Mouse (Mus musculus) forebrain, embryonic 14.5 days (tissue): ENCODE data around the gene Zdhhc17. TPM values are rescaled to one million over a fixed set of nuclear protein-coding genes. Genes with fewer than 3 reads are reported as not detected.

Source experiments
- ATAC-seq: fragments of 200-750 bp; cut with Nextera tagmentation; 2 replicates; pipeline ENCODE4 v1.8.0; 2017; ENCODE audit warnings: mild to moderate bottlenecking, moderate library complexity
- DNase-seq: peaks from one replicate; pipeline ENCODE4 v3.0.0-alpha.2; 2015; ENCODE audit warnings: low spot score
- H3K27ac ChIP-seq: fragments of 300-500 bp; sonication (generic); 2 replicates; pipeline ENCODE4 v1.5.1; 2014; ENCODE audit warnings: low read depth, mild to moderate bottlenecking, control low read depth, low read length, moderate library complexity
- H3K27me3 ChIP-seq: fragments of 300-500 bp; sonication (generic); replicated peaks from 2 replicates; pipeline ENCODE4 v1.6.1; 2014; ENCODE audit warnings: low read length, control low read depth, mixed read lengths; ENCODE audit not compliant: control insufficient read depth, insufficient read depth
- H3K36me3 ChIP-seq: fragments of 300-500 bp; sonication (generic); 2 replicates; pipeline ENCODE4 v1.6.1; 2014; ENCODE audit warnings: low read length, control low read depth; ENCODE audit not compliant: control insufficient read depth, insufficient read depth
- H3K4me1 ChIP-seq: fragments of 300-500 bp; sonication (generic); 2 replicates; pipeline ENCODE4 v1.6.1; 2014; ENCODE audit warnings: antibody characterized with exemption, low read length, control low read depth; ENCODE audit not compliant: control insufficient read depth, insufficient read depth
- H3K4me2 ChIP-seq: fragments of 300-500 bp; sonication (generic); 2 replicates; pipeline ENCODE4 v1.6.1; 2014; ENCODE audit warnings: mild to moderate bottlenecking, control low read depth, low read length
- H3K4me3 ChIP-seq: fragments of 300-500 bp; sonication (generic); 2 replicates; pipeline ENCODE4 v1.5.1; 2014; ENCODE audit warnings: low read depth, low read length, control low read depth
- H3K9ac ChIP-seq: fragments of 300-500 bp; sonication (generic); 2 replicates; pipeline ENCODE4 v1.6.1; 2014; ENCODE audit warnings: mild to moderate bottlenecking, low read length, control low read depth, moderate library complexity
- H3K9me3 ChIP-seq: fragments of 300-500 bp; sonication (generic); replicated peaks from 2 replicates; pipeline ENCODE4 v1.6.1; 2016; ENCODE audit warnings: low read length, control low read depth, mixed read lengths; ENCODE audit not compliant: control insufficient read depth
- WGBS: fragments of 180-500 bp; shearing (Covaris S2); extraction: QIAGEN DNeasy Blood & Tissue Kit; methylation state at CpG from one replicate; pipeline ENCODE4 v1.1.7; 2014; 5-methylcytosine and 5-hydroxymethylcytosine counted together
- polyA plus RNA-seq: library from polyadenylated mRNA; unstranded; fragments of >200 nt; fragmentation: Nextera tagmentation; extraction: Ambion mirVana; gene quantifications from 2 replicates; pipeline ENCODE4 v1.2.1, GENCODE M21; 2014

The Zdhhc17 gene
- polyA plus RNA-seq, 1 experiment from 2014 or later = 54.2 TPM

DNA sequence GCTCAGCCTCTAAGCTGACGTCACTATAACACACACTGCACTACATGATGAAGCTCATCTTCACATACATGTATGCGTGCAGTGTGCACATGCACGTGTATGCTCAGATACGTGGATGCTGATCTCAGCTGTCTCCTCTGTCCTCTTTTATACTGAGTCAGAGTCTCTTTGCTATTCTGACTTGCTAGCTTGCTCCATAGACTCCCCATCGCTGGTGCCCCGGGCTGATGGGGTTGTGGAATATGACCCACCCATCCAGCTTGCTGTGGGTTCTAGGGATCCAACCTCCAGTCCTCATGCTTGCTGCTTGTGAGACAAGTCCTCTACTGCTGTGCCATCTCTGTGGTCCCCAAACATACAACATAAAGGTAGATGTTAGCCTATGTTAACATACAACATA, 51.1 kb downstream of the Zdhhc17 start:
- no peak overlapping the region for H3K4me2 ChIP-seq
- H3K36me3 ChIP-seq = peaks cover 41% of the 10 kb centered on the region
- H3K9ac ChIP-seq = no peak overlapping the region
- ATAC-seq = no peak
- DNase-seq = no peak
- no peak overlapping the region for H3K27ac ChIP-seq
- WGBS = 93% methylated on average over 6 of the region's 6 CpGs
- H3K4me3 ChIP-seq = no peak overlapping the region
- H3K27me3 ChIP-seq = no peaks in the 10 kb centered on the region
- H3K9me3 ChIP-seq = no peaks in the 10 kb centered on the region
- H3K4me1 ChIP-seq = no peaks in the 10 kb centered on the region

GRCm38 (mm10) chr10:110952937-110953451, 56.9 kb downstream of the Zdhhc17 start:
- WGBS = 80% methylated on average over 9 of the region's 9 CpGs
- no peak overlapping the region for H3K9ac ChIP-seq
- peaks cover 32% of the 10 kb centered on the region for H3K36me3 ChIP-seq
- ATAC-seq (no peak; the same call in 1 of the 2 replicates), DNase-seq (peak; percentile 50)
- no peaks in the 10 kb centered on the region for H3K9me3 ChIP-seq
- no peak overlapping the region for H3K4me3 ChIP-seq
- no peaks in the 10 kb centered on the region for H3K27me3 ChIP-seq
- H3K4me2 ChIP-seq = no peak overlapping the region
- no peaks in the 10 kb centered on the region for H3K4me1 ChIP-seq
- 0 out of 2 replicates have a peak overlapping the region, but pooled peaks have one; percentile 5 for H3K27ac ChIP-seq

- ATAC-seq = no peak
- no peaks in the 10 kb centered on the region for H3K4me1 ChIP-seq
- H3K36me3 ChIP-seq = peaks cover 36% of the 10 kb centered on the region
- no peak overlapping the region for H3K4me3 ChIP-seq
- H3K27ac ChIP-seq = no peak overlapping the region
- 78% methylated on average over 8 of the region's 8 CpGs for WGBS
- H3K27me3 ChIP-seq = no peaks in the 10 kb centered on the region
- DNase-seq = no peak
- H3K9me3 ChIP-seq = no peaks in the 10 kb centered on the region
- H3K9ac ChIP-seq = no peak overlapping the region
- H3K4me2 ChIP-seq = no peak overlapping the region
Observed at GRCm38 (mm10) chr10:110952271-110952670, 57.7 kb downstream of the Zdhhc17 start.

DNA sequence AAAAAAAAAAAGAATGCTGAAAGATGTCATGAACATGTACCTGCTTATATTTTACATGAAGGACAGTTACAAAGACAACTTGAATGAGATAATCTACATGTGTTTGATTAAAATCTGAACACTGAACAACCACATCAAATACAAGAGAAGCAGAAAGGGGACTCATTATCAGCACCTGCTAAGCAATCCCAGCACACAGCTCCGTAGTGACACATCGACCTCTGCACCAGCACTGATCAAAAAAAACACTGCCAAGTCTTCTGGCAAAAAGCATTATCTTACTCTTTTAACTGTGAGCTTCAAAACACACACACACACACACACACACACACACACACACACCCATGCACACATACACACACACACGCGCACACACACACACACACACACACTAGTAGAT, 58.2 kb downstream of the Zdhhc17 start:
- no peak overlapping the region for H3K4me2 ChIP-seq
- H3K27me3 ChIP-seq = no peaks in the 10 kb centered on the region
- DNase-seq = no peak
- H3K36me3 ChIP-seq = peaks cover 41% of the 10 kb centered on the region
- no peak overlapping the region for H3K9ac ChIP-seq
- H3K9me3 ChIP-seq = no peaks in the 10 kb centered on the region
- WGBS = 88% methylated on average over 4 of the region's 4 CpGs
- no peak overlapping the region for H3K27ac ChIP-seq
- H3K4me3 ChIP-seq = no peak overlapping the region
- ATAC-seq = no peak
- no peaks in the 10 kb centered on the region for H3K4me1 ChIP-seq

GRCm38 (mm10) chr10:110951112-110951511, 58.8 kb downstream of the Zdhhc17 start:
- no peak overlapping the region for H3K9ac ChIP-seq
- no peak overlapping the region for H3K4me2 ChIP-seq
- H3K36me3 ChIP-seq = peaks cover 43% of the 10 kb centered on the region
- DNase-seq (no peak), ATAC-seq (no peak)
- H3K27ac ChIP-seq = no peak overlapping the region
- no peak overlapping the region for H3K4me3 ChIP-seq
- WGBS = 91% methylated on average over 1 of the region's 1 CpGs
- H3K4me1 ChIP-seq = no peaks in the 10 kb centered on the region
- no peaks in the 10 kb centered on the region for H3K9me3 ChIP-seq
- no peaks in the 10 kb centered on the region for H3K27me3 ChIP-seq

DNA sequence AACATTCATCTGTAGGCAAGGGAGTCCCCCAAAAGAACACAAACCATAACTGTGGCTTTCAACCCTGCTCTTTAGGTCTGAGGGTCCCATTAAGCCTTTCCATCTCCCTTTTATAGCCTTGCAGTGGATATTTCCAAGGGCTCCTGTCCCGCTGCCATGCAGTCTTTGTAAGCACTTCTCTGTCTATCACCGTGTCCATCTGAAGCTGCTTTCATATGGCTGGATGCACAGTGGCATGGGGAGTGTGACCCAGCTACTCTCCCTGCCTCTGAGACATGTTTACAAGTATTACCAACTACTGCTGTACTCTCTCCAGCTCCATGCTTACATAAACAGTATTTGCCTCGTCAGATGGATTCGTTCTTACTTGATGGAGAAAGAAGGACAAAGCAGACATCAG, 62.4 kb downstream of the Zdhhc17 start:
- no peak overlapping the region for H3K4me3 ChIP-seq
- H3K36me3 ChIP-seq = peaks cover 57% of the 10 kb centered on the region
- no peaks in the 10 kb centered on the region for H3K27me3 ChIP-seq
- no peaks in the 10 kb centered on the region for H3K4me1 ChIP-seq
- ATAC-seq (no peak), DNase-seq (no peak)
- 81% methylated on average over 4 of the region's 4 CpGs for WGBS
- no peaks in the 10 kb centered on the region for H3K9me3 ChIP-seq
- H3K27ac ChIP-seq = no peak overlapping the region
- H3K4me2 ChIP-seq = no peak overlapping the region
- H3K9ac ChIP-seq = no peak overlapping the region

- Histone ChIP-seq H3K9ac (no peak overlapping the region), H3K36me3 (peaks cover 66% of the 10 kb centered on the region), H3K27me3 (no peaks in the 10 kb centered on the region), H3K4me1 (no peaks in the 10 kb centered on the region), H3K27ac (no peak overlapping the region), H3K9me3 (no peaks in the 10 kb centered on the region), H3K4me3 (no peak overlapping the region), H3K4me2 (no peak overlapping the region)
- DNase-seq = no peak
- WGBS = 93% methylated on average over 12 of the region's 12 CpGs
- no peak for ATAC-seq
Observed at GRCm38 (mm10) chr10:110945966-110946365, 64.0 kb downstream of the Zdhhc17 start.

- Histone ChIP-seq H3K27ac (no peak overlapping the region), H3K27me3 (no peaks in the 10 kb centered on the region), H3K9ac (no peak overlapping the region), H3K4me2 (no peak overlapping the region), H3K36me3 (peaks cover 67% of the 10 kb centered on the region), H3K4me3 (no peak overlapping the region), H3K4me1 (no peaks in the 10 kb centered on the region), H3K9me3 (no peaks in the 10 kb centered on the region)
- no peak for ATAC-seq
- no peak for DNase-seq
- WGBS = 92% methylated on average over 11 of the region's 11 CpGs
Observed at GRCm38 (mm10) chr10:110944175-110944574, 65.8 kb downstream of the Zdhhc17 start.

DNA sequence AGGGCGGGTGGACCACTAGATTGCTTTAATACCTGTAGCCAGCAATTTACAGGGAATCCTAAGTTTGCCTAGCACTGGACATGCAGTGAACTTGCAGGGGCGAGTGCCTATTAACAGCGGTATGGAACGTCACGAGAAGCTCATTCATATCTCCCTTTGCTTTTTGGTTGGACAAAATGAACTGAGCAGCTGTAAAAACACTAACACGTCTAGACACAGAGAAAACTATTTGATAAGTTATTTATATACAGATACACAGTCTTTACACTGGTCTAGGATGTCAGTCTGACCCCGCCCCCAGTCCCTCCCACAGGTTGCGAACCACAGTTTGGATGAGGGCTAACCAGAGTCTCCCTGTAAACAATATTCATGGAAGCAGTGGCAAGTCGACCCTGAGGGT, 67.1 kb downstream of the Zdhhc17 start:
- ATAC-seq (no peak), DNase-seq (no peak)
- Histone ChIP-seq H3K4me2 (no peak overlapping the region), H3K27me3 (no peaks in the 10 kb centered on the region), H3K9me3 (no peaks in the 10 kb centered on the region), H3K27ac (no peak overlapping the region), H3K4me1 (no peaks in the 10 kb centered on the region), H3K9ac (no peak overlapping the region), H3K36me3 (peaks cover 74% of the 10 kb centered on the region), H3K4me3 (no peak overlapping the region)
- 86% methylated on average over 9 of the region's 9 CpGs for WGBS
